Mouse (Mus musculus) erythroblast, embryonic 14.5 days (primary cell): ENCODE data around the gene Tgfb3.

ENCODE experiments used
- GATA1 ChIP-seq: IDR thresholded peaks from 2 replicates; pipeline ENCODE4 v1.6.1; 2012; ENCODE audit warnings: low read length, inconsistent platforms, mixed read lengths
- TAL1 ChIP-seq: IDR thresholded peaks from 3 replicates; pipeline ENCODE4 v1.6.1; 2012; ENCODE audit warnings: low read length, inconsistent platforms, mixed read lengths

DNA sequence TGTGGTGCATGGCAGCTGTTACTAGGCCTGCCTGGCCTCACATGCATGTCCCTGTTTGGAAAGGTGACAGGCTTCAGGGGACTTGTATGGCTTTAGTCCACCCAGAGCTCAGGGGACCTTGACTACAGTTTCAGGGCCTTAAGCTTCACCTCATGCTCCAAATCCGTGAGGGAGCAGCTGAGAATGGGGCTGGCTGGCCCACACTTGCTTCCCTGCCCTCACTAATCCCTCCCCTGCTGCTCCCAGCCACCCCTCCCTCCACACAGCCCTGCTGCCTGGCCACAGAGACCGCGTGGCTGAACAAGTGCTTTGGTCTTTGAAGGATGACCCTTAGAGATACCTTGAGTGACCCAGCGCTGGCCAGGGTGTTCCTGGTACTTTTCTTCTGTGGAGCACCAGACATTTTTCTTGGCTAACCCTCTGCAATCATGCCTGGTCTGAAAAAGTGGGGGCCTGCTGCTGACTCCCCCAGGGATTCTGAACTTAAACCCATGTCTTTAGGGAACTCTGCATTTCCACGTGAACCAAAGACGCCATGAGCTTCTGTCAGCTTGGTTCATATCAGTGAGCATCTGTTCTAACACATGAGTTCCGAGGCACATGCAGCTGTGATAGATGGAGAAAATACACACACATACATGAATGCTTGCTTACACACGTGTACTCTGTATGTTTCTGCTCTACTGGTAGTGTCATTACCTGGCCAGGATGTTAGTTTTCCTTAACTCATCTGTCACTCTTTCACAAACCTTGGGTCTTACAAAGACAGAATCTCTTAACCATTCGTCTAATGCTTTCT is 42.3 kb downstream of the Tgfb3 start:
- TF ChIP-seq TAL1 (no peak), GATA1 (no peak)
